Mouse (Mus musculus) liver, adult 2 months (tissue): ENCODE results near the gene St6gal1.

Experiments
- CTCF ChIP-seq: fragments of 200-500 bp; IDR thresholded peaks from 2 replicates; pipeline ENCODE4 v1.5.1; 2011; ENCODE audit warnings: low read depth, low read length, control low read depth
- POLR2A ChIP-seq: fragments of 200-500 bp; IDR thresholded peaks from 2 replicates; pipeline ENCODE4 v1.6.1; 2011; ENCODE audit warnings: low read length, control low read depth; ENCODE audit not compliant: insufficient read depth; ENCODE audit errors: extremely low read depth

GRCm38 (mm10) chr16:23322453-23322852, 97.9 kb downstream of the St6gal1 start:
- TF ChIP-seq POLR2A, result no peak
- TF ChIP-seq CTCF, result no peak
